Mouse (Mus musculus) CH12.LX (cell line): Measurements from ENCODE around the gene Pde4dip. TPM values are rescaled to one million over a fixed set of nuclear protein-coding genes. Genes with fewer than 3 reads are reported as not detected.
A peak's percentile ranks its signal among the peaks of the same experiment; 100 is the strongest.

ENCODE experiments used
- DNase-seq: peaks from one replicate; pipeline ENCODE4 v3.0.0-alpha.2; 2013; ENCODE audit errors: extremely low read depth
- H3K27ac ChIP-seq: 2 replicates; pipeline ENCODE4 v1.5.1; 2012; ENCODE audit warnings: low read depth, mild to moderate bottlenecking, control low read depth, moderate library complexity; ENCODE audit not compliant: insufficient read depth
- H3K27me3 ChIP-seq: replicated peaks from 2 replicates; pipeline ENCODE3; 2012; ENCODE audit warnings: inconsistent platforms
- H3K36me3 ChIP-seq, 2 experiments: replicated peaks in 1 of 2; 2 replicates each; pipeline versions ENCODE3 to v1.6.1; 2012; ENCODE audit warnings: inconsistent platforms in 1 of 2, low read length in 1 of 2, mild to moderate bottlenecking in 1 of 2, mixed read lengths in 1 of 2, moderate library complexity in 1 of 2; ENCODE audit not compliant: control insufficient read depth in 1 of 2, insufficient read depth in 1 of 2
- H3K4me1 ChIP-seq, 2 experiments: 2 replicates each; pipeline ENCODE4 v1.6.1; 2012; ENCODE audit warnings: inconsistent platforms in 1 of 2, moderate library complexity in 1 of 2; ENCODE audit not compliant: insufficient read depth in 2 of 2, control insufficient read depth in 1 of 2
- H3K4me2 ChIP-seq: 2 replicates; pipeline ENCODE4 v1.6.1; 2012; ENCODE audit warnings: low read depth, mild to moderate bottlenecking, control low read depth; ENCODE audit not compliant: poor library complexity, insufficient read depth, severe bottlenecking
- H3K4me3 ChIP-seq, 3 experiments: fragments of 150-350 bp in 1 of 3; sonication (generic) in 1 of 3; replicated peaks in 1 of 3; 2 replicates each; pipeline versions ENCODE3 to v1.5.1; 2011 to 2012; ENCODE audit warnings: low read depth in 2 of 3, low read length in 2 of 3, mild to moderate bottlenecking in 2 of 3, moderate library complexity in 2 of 3, control low read depth in 1 of 3, improper control_type of control experiment in 1 of 3, inconsistent platforms in 1 of 3, mixed read lengths in 1 of 3; ENCODE audit not compliant: poor library complexity in 1 of 3
- H3K79me2 ChIP-seq: replicated peaks from 2 replicates; pipeline ENCODE4 v1.6.1; 2012; ENCODE audit warnings: mild to moderate bottlenecking, moderate library complexity; ENCODE audit not compliant: control insufficient read depth, poor library complexity, insufficient read depth, severe bottlenecking; ENCODE audit errors: extremely low read depth
- H3K9ac ChIP-seq: 2 replicates; pipeline ENCODE4 v1.6.1; 2012; ENCODE audit warnings: low read depth, mild to moderate bottlenecking, control low read depth, moderate library complexity; ENCODE audit not compliant: insufficient read depth
- H3K9me3 ChIP-seq: replicated peaks from 2 replicates; pipeline ENCODE3; 2012; ENCODE audit warnings: low read length, inconsistent platforms, mixed read lengths
- BHLHE40 ChIP-seq: IDR thresholded peaks from 2 replicates; pipeline ENCODE4 v1.6.1; 2011; ENCODE audit warnings: mild to moderate bottlenecking, low read depth, low read length, improper control_type of control experiment
- CHD2 ChIP-seq: IDR thresholded peaks from 2 replicates; pipeline ENCODE4 v1.6.1; 2011; ENCODE audit warnings: low read length, improper control_type of control experiment
- CTCF ChIP-seq, 2 experiments: IDR thresholded peaks in 1 of 2; conservative IDR thresholded peaks in 1 of 2; 2 replicates each; pipeline ENCODE4 v1.5.1; 2011 to 2012; ENCODE audit warnings: low read depth in 2 of 2, low read length in 2 of 2, improper control_type of control experiment in 1 of 2, inconsistent platforms in 1 of 2, mild to moderate bottlenecking in 1 of 2, moderate library complexity in 1 of 2
- ELF1 ChIP-seq: IDR thresholded peaks from 2 replicates; pipeline ENCODE4 v1.6.1; 2014; ENCODE audit warnings: low read depth, mild to moderate bottlenecking, inconsistent platforms, low read length, improper control_type of control experiment
- EP300 ChIP-seq: IDR thresholded peaks from 2 replicates; pipeline ENCODE4 v1.6.1; 2011; ENCODE audit warnings: low read length, improper control_type of control experiment
- GABPA ChIP-seq: IDR thresholded peaks from 2 replicates; pipeline ENCODE4 v1.6.1; 2012; ENCODE audit warnings: low read depth, low read length, improper control_type of control experiment, inconsistent platforms; ENCODE audit not compliant: insufficient replicate concordance
- JUN ChIP-seq: IDR thresholded peaks from 2 replicates; pipeline ENCODE4 v1.6.1; 2011; ENCODE audit warnings: low read depth, mild to moderate bottlenecking, low read length, improper control_type of control experiment, moderate library complexity; ENCODE audit not compliant: insufficient read depth
- MAX ChIP-seq: IDR thresholded peaks from 2 replicates; pipeline ENCODE4 v1.6.1; 2011; ENCODE audit warnings: low read length, improper control_type of control experiment
- MAZ ChIP-seq: IDR thresholded peaks from 2 replicates; pipeline ENCODE4 v1.6.1; 2012; ENCODE audit warnings: low read depth, mild to moderate bottlenecking, inconsistent platforms, low read length, improper control_type of control experiment, moderate library complexity
- MXI1 ChIP-seq: IDR thresholded peaks from 2 replicates; pipeline ENCODE4 v1.6.1; 2011; ENCODE audit warnings: mild to moderate bottlenecking, low read depth, low read length, improper control_type of control experiment
- MYC ChIP-seq: IDR thresholded peaks from 2 replicates; pipeline ENCODE4 v1.6.1; 2011; ENCODE audit warnings: low read depth, mild to moderate bottlenecking, improper control_type of control experiment, low read length
- NRF1 ChIP-seq: IDR thresholded peaks from 2 replicates; pipeline ENCODE4 v1.6.1; 2014; ENCODE audit warnings: low read depth, mild to moderate bottlenecking, inconsistent platforms, low read length, improper control_type of control experiment, moderate library complexity
- PAX5 ChIP-seq: IDR thresholded peaks from 2 replicates; pipeline ENCODE4 v1.6.1; 2012; ENCODE audit warnings: low read length, inconsistent platforms, mixed read lengths
- POLR2A ChIP-seq: IDR thresholded peaks from 2 replicates; pipeline ENCODE4 v1.6.1; 2011; ENCODE audit warnings: low read depth, mild to moderate bottlenecking, improper control_type of control experiment, low read length
- SMC3 ChIP-seq: IDR thresholded peaks from 2 replicates; pipeline ENCODE4 v1.6.1; 2011; ENCODE audit warnings: low read depth, low read length, improper control_type of control experiment
- TCF12 ChIP-seq: IDR thresholded peaks from 2 replicates; pipeline ENCODE4 v1.6.1; 2014; ENCODE audit warnings: low read depth, mild to moderate bottlenecking, inconsistent platforms, low read length, improper control_type of control experiment
- USF1 ChIP-seq: IDR thresholded peaks from 2 replicates; pipeline ENCODE4 v1.6.1; 2014; ENCODE audit warnings: low read depth, mild to moderate bottlenecking, inconsistent platforms, low read length, improper control_type of control experiment
- ZC3H11A ChIP-seq: IDR thresholded peaks from 2 replicates; pipeline ENCODE4 v1.6.1; 2012; ENCODE audit warnings: low read depth, mild to moderate bottlenecking, inconsistent platforms, low read length, improper control_type of control experiment
- ZMIZ1 ChIP-seq: IDR thresholded peaks from 2 replicates; pipeline ENCODE4 v1.6.1; 2012; ENCODE audit warnings: low read depth, mild to moderate bottlenecking, inconsistent platforms, low read length, improper control_type of control experiment
- dilution Hi-C: fragments of 300-500 bp; cut with MboI; formaldehyde crosslinking; loops from 2 replicates; pipeline ENCODE4 v1.14.3; 2020; ENCODE audit warnings: low sequenced_read_pairs; ENCODE audit not compliant: extremely low pct_unique_long_range_greater_than_20kb, extremely low pct_ligation_motif_present
- in situ Hi-C: fragments of 300-500 bp; cut with MboI; formaldehyde crosslinking; loops from 3 replicates; pipeline ENCODE4 v1.14.3; 2019; ENCODE audit warnings: low sequenced_read_pairs, low pct_ligation_motif_present, low pct_unique_long_range_greater_than_20kb, mixed read lengths
- polyA plus RNA-seq: library from polyadenylated mRNA; unstranded; fragments of >175 nt; gene quantifications from 2 replicates; pipeline ENCODE4 v1.2.1, GENCODE M21; 2012; ENCODE audit warnings: low read depth; ENCODE audit not compliant: insufficient read length
- total RNA-seq, 2 experiments: library from RNA; depleted of rRNA; stranded (reverse); fragments of 300-350 nt in 1 of 2; fragments of >200 nt in 1 of 2; gene quantifications; 2 replicates each; pipeline ENCODE4 v1.2.3; 2012 to 2014

The Pde4dip gene
- total and polyA plus RNA-seq, 3 experiments, result 12.4 to 21.7 (median 15.2) TPM

DNA sequence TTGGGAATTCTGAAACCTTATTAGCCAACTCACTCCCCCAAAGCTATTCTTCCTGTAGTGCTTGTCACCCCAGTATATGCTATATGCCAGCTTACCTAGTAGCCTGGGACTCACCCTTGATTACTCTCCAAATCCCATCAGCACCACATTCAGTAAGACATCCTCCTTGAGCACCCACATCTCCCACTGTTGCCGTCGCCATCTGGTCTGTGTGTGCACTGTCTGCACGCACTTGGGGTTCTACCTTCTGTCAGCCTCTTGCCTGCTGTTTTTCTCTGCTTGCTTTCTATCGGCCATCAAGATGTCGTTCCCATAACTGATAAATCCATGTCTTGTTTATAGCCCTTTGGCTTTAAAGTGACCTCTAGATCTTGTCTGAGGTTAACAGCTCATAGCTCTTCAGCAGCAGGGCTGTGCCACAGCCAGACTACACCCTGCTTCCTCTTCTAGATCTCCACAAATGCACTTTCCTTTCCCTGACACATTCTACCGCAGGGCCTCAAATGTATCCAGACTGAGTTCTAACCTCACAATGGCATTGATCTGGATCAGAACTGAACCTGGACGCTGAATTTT, 42.9 kb upstream of the Pde4dip start:
- no peak overlapping the region for H3K9ac ChIP-seq
- peaks cover 7 to 37% of the 10 kb centered on the region in 2 experiments for H3K4me1 ChIP-seq
- H3K9me3 ChIP-seq, result peaks cover 5% of the 10 kb centered on the region
- H3K27ac ChIP-seq, result no peak overlapping the region
- no peak overlapping the region for H3K4me3 ChIP-seq
- in situ Hi-C loops (no loop called here), dilution Hi-C loops (no loop called here)
- H3K79me2 ChIP-seq, result no peaks in the 10 kb centered on the region
- H3K27me3 ChIP-seq, result no peaks in the 10 kb centered on the region
- peaks cover 0 to 2% of the 10 kb centered on the region in 2 experiments for H3K36me3 ChIP-seq
- TF ChIP-seq MYC, result no peak
- 0 out of 2 replicates have a peak, but pooled peaks have one; percentile 5 for TF ChIP-seq MAX
- no peak for DNase-seq
- no peak overlapping the region for H3K4me2 ChIP-seq

- in situ Hi-C loops, result no loop called here
- Histone ChIP-seq H3K9me3 (peaks cover under 1% of the 10 kb centered on the region), H3K27me3 (no peaks in the 10 kb centered on the region), H3K4me3 (no peak overlapping the region), H3K4me1 (peaks cover 7 to 37% of the 10 kb centered on the region in 2 experiments), H3K9ac (no peak overlapping the region), H3K27ac (no peak overlapping the region), H3K79me2 (no peaks in the 10 kb centered on the region), H3K4me2 (no peak overlapping the region), H3K36me3 (peaks cover 0 to 2% of the 10 kb centered on the region in 2 experiments)
- no peak for TF ChIP-seq MXI1
- no peak for TF ChIP-seq JUN
- no peak for TF ChIP-seq ELF1
- TF ChIP-seq POLR2A, result no peak
- no peak for TF ChIP-seq CHD2
- TF ChIP-seq ZC3H11A, result no peak
- TF ChIP-seq NRF1, result no peak
- no peak for TF ChIP-seq USF1
- no peak for TF ChIP-seq EP300
- no peak for TF ChIP-seq CTCF (conservative IDR thresholded peaks at IDR 0.05 in 1 of 2, IDR thresholded peaks at IDR 0.05 in 1 of 2; ENCODE audit: low read depth in 2 of 2, low read length in 2 of 2)
- no peak for TF ChIP-seq BHLHE40
- TF ChIP-seq MAZ, result no peak
- no peak for TF ChIP-seq SMC3
- no peak for TF ChIP-seq ZMIZ1
- TF ChIP-seq PAX5, result no peak
- TF ChIP-seq TCF12, result no peak
- no peak for TF ChIP-seq GABPA
- TF ChIP-seq MAX, result no peak
- dilution Hi-C loops, result no loop called here
- DNase-seq, result no peak
Measured at GRCm38 (mm10) chr3:97930787-97931158, 42.3 kb upstream of the Pde4dip start.
